Mouse (Mus musculus): ENCODE results near the gene Nccrp1.
"Not testable (repeated sequence)": the region's sequence is repeated elsewhere in the genome, so short reads cannot be mapped to it uniquely, and the experiment has no call there.

Gene Nccrp1

DNA sequence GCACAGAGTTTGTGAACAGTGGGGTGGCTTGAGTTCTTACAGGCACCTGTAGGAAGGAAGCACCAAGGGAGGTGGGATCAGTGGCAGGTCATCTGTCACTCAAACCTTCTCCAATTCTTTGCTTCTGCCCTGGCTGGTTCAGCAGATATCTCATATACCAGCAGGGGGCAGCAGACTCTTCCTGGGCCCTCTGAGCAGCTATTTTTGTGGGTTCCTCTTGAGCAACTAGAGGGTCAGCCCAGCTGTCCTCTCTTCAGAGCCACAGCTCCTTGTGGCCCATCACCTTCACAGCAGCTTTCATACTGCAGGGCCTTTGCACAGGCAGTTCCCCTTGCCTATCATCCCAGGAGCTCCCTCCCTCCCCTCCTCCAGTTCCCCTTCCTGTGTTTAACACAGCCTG is 21.2 kb upstream of the Nccrp1 start:
- DNase-seq, result peak; percentile 78

GRCm38 (mm10) chr7:28567539-28567938 is 20.5 kb upstream of the Nccrp1 start:
- no peak for DNase-seq

GRCm38 (mm10) chr7:28565407-28565806 is 18.4 kb upstream of the Nccrp1 start:
- no peak for DNase-seq

GRCm38 (mm10) chr7:28562951-28563350 is 15.9 kb upstream of the Nccrp1 start:
- DNase-seq, result no peak

GRCm38 (mm10) chr7:28562371-28562770 is 15.3 kb upstream of the Nccrp1 start:
- no peak for DNase-seq

- DNase-seq, result no peak
Measured at GRCm38 (mm10) chr7:28561967-28562366, 14.9 kb upstream of the Nccrp1 start.

GRCm38 (mm10) chr7:28560856-28561255 is 13.8 kb upstream of the Nccrp1 start:
- no peak for DNase-seq

DNA sequence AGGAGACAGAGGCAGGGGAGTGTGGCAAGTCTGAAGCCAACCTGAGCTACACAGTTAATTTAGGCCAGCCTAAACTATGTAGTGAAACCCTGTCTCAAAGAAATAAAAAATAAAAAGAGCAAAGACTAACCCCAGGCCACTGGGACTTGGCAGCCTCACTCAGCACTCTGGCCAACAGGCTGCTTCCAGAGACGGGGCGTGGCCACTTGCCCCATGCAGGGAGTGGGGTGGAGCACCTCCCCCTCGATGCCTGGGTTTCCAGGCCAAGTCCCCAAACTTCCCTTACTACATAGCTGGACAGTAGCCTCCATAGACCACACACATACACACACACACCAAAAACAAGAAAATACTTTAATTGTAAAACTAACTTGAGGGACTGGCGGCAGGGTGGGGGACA is 11.4 kb upstream of the Nccrp1 start:
- peak; percentile 84 for DNase-seq

- DNase-seq, result no peak
Measured at GRCm38 (mm10) chr7:28557708-28558107, 10.7 kb upstream of the Nccrp1 start.

- no peak for DNase-seq
Measured at GRCm38 (mm10) chr7:28557069-28557468, 10.0 kb upstream of the Nccrp1 start.

DNA sequence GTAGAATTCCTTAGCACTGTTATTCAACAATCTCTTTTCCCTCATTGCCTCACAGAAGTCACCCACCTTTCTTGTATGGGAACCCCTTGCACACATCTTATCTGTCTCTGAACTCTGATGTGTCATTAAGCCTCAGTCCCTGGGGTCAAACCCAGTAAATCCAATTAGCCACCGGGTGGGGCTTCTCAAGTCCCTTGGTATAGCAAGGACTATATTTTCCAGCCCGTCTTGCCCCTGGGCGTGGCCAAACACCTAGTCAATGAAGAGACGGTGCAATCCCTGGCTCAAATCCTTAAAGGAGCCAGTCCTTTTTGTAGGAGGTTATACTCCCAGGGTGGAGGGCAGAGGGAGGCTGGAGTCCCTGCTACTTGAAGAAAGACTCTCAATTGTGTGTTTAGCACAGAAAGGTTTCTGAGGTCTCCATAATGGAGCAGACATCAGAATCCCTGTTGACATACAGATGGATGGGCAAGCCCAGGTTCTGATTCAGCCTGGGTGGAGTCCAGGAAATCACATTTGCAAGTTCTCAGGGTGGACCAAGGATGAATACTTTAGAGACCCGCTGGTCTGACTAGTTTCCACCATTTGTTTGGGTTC is 9.0 kb upstream of the Nccrp1 start:
- no peak for DNase-seq

- DNase-seq, result no peak
Measured at GRCm38 (mm10) chr7:28553076-28553475, 6.0 kb upstream of the Nccrp1 start.

GRCm38 (mm10) chr7:28547628-28548027 is 574 bp upstream of the Nccrp1 start:
- DNase-seq, result no peak

GRCm38 (mm10) chr7:28546649-28547048 is 405 bp downstream of the Nccrp1 start:
- DNase-seq, result no peak

- no peak for DNase-seq
Measured at GRCm38 (mm10) chr7:28545891-28546210, 1.2 kb downstream of the Nccrp1 start.

DNA sequence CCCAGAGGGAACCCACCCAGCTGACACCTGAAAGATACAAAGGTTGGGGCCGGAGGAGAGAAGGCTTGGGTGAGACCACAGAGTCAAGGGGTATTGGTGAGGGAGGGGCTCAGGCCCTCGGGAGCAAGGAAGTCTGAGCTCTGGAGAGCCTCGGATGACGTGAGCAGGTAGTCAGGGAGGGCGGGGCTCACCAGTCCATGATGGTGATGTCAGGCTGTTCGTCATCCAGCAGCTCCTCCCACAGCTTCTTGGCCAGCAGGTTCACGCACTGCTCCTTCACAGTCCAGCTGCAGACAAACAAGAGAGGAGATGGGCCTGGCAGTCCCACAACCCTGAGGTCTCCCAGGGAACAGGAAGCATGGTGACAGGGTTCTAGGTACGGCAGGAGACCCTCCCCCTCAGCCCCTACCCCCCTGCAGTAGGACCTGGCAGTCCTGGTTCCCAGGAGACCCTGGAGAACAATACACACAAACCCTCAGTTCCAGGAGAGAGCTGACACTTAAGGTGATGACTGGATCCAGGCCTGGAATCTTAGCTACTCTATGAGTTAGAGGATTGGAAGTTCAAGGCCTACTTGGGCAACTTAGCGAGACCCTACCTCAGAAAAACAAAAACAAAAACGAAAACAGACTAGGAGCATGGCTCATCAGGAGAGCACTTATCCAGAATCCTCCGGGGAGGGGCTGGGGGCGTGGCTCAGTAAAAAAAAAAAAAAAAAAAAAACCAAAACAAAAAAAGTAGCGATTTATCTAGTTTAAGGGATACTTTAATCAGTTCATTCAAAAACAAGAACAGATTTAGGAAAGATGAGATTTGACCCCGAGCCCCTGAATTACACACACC is 1.8 kb downstream of the Nccrp1 start:
- peak; percentile 44 for DNase-seq

- DNase-seq, result peak; percentile 49
Measured at GRCm38 (mm10) chr7:28544051-28544601, 2.9 kb downstream of the Nccrp1 start.

- DNase-seq, result no peak
Measured at GRCm38 (mm10) chr7:28540526-28540925, 6.5 kb downstream of the Nccrp1 start, which contains the start of gene Sycn. Gene Sycn (plus strand): TSS chr7:28540885.

DNA sequence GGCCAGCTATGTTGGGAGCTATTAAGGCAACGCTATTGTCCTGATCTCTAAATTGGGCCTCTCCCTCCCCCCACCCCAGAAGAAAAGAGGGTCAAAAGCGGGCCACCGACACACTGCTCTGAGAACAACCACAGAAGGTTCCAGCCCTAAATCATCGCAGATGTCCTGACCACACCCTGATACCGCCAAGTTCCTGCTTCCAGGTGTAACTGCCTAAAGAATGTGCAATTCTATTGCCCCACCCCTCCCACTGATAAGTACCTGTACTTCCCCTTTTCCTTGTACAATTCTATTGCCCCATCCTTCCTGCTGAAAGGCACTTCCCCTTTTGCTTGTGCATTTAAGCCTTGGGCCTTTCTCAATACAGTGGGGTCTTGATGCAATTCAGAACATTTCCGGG is 8.2 kb downstream of the Nccrp1 start:
- not testable (repeated sequence) for DNase-seq

GRCm38 (mm10) chr7:28532005-28532404 is 15.0 kb downstream of the Nccrp1 start:
- DNase-seq, result no peak

DNA sequence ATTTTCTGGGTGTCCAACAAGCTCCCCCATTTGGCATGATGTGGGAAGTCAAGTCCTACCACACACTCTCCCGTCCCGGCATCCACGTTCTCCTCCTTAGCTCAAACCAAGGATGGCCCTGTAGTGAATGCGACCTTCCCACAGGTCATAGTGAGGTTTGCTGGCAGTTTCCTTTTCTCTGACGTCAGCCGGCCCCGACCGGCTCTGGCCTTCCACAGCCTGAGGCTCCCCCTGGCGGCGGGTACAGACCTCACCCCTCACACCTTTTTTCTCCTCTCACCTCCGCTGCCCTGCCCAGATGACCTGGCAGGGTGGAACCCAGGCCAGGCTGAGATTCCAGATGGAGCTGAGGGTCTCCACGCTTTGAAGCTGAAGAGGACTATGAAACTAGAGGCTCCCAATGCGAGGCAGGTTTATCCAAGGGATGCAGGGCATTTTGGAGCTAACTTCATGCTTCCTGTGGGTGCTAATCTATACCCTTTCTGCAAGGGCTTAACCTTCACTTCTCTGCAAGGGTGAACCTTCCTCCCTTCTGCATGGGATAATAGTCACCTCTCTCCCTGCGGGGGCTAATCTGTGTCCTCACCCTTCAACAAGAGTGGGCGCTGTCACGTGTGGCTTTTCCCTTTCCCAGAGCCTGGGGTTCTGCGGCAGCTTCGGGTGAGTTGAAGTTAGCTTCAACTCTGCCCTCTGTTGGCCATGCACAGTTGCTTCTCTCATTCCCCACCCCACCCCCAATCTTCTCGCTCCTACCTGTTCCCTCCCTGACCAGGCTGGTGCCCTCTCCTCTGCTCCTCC is 18.9 kb downstream of the Nccrp1 start:
- peak; percentile 87 for DNase-seq

DNA sequence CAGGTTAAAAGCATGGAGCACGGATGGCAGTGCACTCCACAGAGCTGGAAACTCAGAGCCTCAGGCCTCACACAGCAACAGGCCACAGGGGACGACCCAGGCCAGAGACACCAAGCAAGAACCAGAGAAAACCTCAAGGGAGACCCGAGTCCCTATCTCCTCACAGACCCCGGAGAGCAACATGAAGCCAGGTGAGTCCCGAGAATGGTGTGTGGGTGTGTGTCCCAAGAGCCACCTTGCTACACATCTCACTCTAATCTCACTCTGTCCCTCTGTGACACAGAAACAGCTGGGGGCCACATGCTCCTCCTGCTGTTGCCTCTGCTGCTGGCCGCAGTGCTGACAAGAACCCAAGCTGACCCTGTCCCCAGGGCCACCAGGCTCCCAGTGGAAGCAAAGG is 24.5 kb downstream of the Nccrp1 start, which contains the start of gene Ifnl3:
Gene Ifnl3 (plus strand): TSS at position 301 of the 400 bp plus-strand sequence.
- DNase-seq, result not testable (repeated sequence)

DNA sequence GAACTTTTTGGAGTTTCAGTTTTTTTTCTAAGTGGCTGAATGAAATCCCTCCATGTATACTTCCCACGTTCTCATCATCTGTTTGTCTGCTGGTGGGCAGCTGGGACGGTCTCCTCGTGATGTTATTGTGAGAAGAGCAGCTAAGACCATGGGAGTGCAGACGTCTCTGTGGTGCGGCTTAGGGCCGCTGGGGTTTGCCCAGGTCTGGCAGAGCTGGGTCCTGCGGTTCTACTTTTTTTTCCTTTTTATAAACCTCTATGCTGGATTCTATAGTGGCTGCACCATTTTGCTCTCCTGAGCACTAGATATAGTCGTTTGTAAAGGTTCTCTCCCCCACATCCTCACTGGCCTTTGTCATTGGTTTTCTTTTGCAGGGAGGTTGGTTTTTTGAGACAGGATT is 35.6 kb downstream of the Nccrp1 start:
- DNase-seq, result no peak

Measured in kidney, adult 9 months (tissue).